Mouse (Mus musculus) ES-E14 (cell line): Measurements from ENCODE around the gene Ppp1r12c.

ENCODE experiments used
- CHD2 ChIP-seq: IDR thresholded peaks from 2 replicates; pipeline ENCODE4 v1.6.1; 2014; ENCODE audit warnings: mild to moderate bottlenecking, low read depth, low read length, inconsistent platforms
- HCFC1 ChIP-seq: IDR thresholded peaks from 2 replicates; pipeline ENCODE4 v1.6.1; 2012; ENCODE audit warnings: low read length, inconsistent platforms, borderline replicate concordance; ENCODE audit not compliant: insufficient read depth
- MAFK ChIP-seq: IDR thresholded peaks from 2 replicates; pipeline ENCODE4 v1.6.1; 2014; ENCODE audit warnings: mild to moderate bottlenecking, low read depth, low read length, inconsistent platforms; ENCODE audit not compliant: insufficient read depth
- ZC3H11A ChIP-seq: IDR thresholded peaks from 2 replicates; pipeline ENCODE4 v1.6.1; 2012; ENCODE audit warnings: low read depth, mild to moderate bottlenecking, inconsistent platforms, low read length, borderline replicate concordance
- ZNF384 ChIP-seq: IDR thresholded peaks from 2 replicates; pipeline ENCODE4 v1.6.1; 2012; ENCODE audit warnings: low read depth, low read length, inconsistent platforms

DNA sequence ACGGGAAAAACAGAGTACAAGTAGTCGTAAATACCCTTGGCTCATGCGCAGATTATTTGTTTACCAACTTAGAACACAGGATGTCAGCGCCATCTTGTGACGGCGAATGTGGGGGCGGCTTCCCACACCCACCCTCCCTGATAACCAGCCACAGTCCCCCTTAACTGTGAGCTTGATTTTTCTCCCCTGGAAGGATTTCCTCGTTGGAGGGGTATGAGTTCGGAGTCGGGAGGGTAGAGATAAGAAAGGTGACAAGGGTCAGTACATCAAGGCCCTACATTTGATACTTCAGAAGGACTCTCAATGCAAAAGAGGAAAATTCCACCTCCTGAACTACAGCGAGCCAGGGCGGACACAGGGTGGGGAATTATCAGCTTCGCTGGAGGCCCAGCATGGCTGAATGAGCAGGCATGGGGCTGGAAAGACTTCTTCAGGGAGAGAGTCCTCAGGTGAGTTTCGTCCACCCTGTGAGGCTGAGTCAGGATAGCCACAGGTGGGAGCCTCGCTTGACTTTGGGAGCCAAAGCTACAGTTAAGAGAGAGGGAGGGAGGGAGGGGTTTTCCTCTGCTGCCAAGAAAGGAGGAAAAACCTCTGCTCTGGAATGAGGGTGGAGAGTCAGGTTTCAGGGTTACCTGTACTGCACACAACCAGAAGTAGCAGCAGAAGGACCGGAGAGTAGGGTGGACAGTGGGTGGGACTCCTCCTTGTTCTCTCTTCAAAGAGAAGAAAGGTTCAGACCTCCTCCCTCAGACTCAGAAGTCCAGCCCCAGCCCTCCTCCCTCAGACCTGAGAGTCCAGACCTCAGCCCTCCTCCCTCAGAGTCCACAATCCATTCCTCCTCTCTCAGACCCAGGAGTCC is 40.7 kb downstream of the Ppp1r12c start, which contains the start of gene Eps8l1:
- TF ChIP-seq ZNF384 (no peak), ZC3H11A (no peak), HCFC1 (no peak), MAFK (no peak), CHD2 (no peak)
